Mouse (Mus musculus): Measurements from ENCODE around the gene Myt1. TPM values are rescaled to one million over a fixed set of nuclear protein-coding genes. Genes with fewer than 3 reads are reported as not detected.

The Myt1 gene
- not detected in 2 replicates for polyA plus RNA-seq (2012; rRNA removed)

GRCm38 (mm10) chr2:181763006-181763830 lies at the start of gene Myt1:
Myt1 (plus strand) TSS chr2:181763332.
- no peak for DNase-seq (ENCODE audit: low read depth)

GRCm38 (mm10) chr2:181713749-181714148 lies 49.4 kb upstream of the Myt1 start:
- no peak for DNase-seq (ENCODE audit: low read depth)

GRCm38 (mm10) chr2:181714903-181715326 lies 48.2 kb upstream of the Myt1 start, which contains the start of gene Oprl1:
Oprl1 (plus strand) TSS chr2:181715016.
- DNase-seq (ENCODE audit: low read depth): no peak

GRCm38 (mm10) chr2:181715382-181715781 lies 47.8 kb upstream of the Myt1 start:
- DNase-seq (ENCODE audit: low read depth): no peak

GRCm38 (mm10) chr2:181716991-181717390 lies 46.1 kb upstream of the Myt1 start:
- DNase-seq (ENCODE audit: low read depth): no peak

- DNase-seq (ENCODE audit: low read depth): no peak
Measured at GRCm38 (mm10) chr2:181720061-181720460, 43.1 kb upstream of the Myt1 start.

GRCm38 (mm10) chr2:181721200-181721599 lies 41.9 kb upstream of the Myt1 start:
- no peak for DNase-seq (ENCODE audit: low read depth)

- no peak for DNase-seq (ENCODE audit: low read depth)
Measured at GRCm38 (mm10) chr2:181722213-181722612, 40.9 kb upstream of the Myt1 start.

- no peak for DNase-seq (ENCODE audit: low read depth)
Measured at GRCm38 (mm10) chr2:181727659-181728262, 35.4 kb upstream of the Myt1 start.

GRCm38 (mm10) chr2:181730051-181730450 lies 33.1 kb upstream of the Myt1 start:
- no peak for DNase-seq (ENCODE audit: low read depth)

GRCm38 (mm10) chr2:181752626-181753025 lies 10.5 kb upstream of the Myt1 start:
- no peak for DNase-seq (ENCODE audit: low read depth)

- no peak for DNase-seq (ENCODE audit: low read depth)
Measured at GRCm38 (mm10) chr2:181758147-181758725, 4.9 kb upstream of the Myt1 start.

GRCm38 (mm10) chr2:181759041-181759440 lies 4.1 kb upstream of the Myt1 start:
- DNase-seq (ENCODE audit: low read depth): no peak

- no peak for DNase-seq (ENCODE audit: low read depth)
Measured at GRCm38 (mm10) chr2:181763886-181764527, 875 bp downstream of the Myt1 start.

GRCm38 (mm10) chr2:181764600-181764999 lies 1.5 kb downstream of the Myt1 start:
- DNase-seq (ENCODE audit: low read depth): no peak

- no peak for DNase-seq (ENCODE audit: low read depth)
Measured at GRCm38 (mm10) chr2:181765251-181765650, 2.1 kb downstream of the Myt1 start.

GRCm38 (mm10) chr2:181766672-181767557 lies 3.8 kb downstream of the Myt1 start:
- no peak for DNase-seq (ENCODE audit: low read depth)

GRCm38 (mm10) chr2:181768451-181768850 lies 5.3 kb downstream of the Myt1 start:
- no peak for DNase-seq (ENCODE audit: low read depth)

- no peak for DNase-seq (ENCODE audit: low read depth)
Measured at GRCm38 (mm10) chr2:181769397-181769796, 6.3 kb downstream of the Myt1 start.

- DNase-seq (ENCODE audit: low read depth): no peak
Measured at GRCm38 (mm10) chr2:181773203-181773602, 10.1 kb downstream of the Myt1 start.

GRCm38 (mm10) chr2:181775786-181776185 lies 12.7 kb downstream of the Myt1 start:
- DNase-seq (ENCODE audit: low read depth): no peak

Measured in gonadal fat pad, adult 2 months (tissue).